Mouse (Mus musculus): ENCODE results near the gene Vps72. TPM values are rescaled to one million over a fixed set of nuclear protein-coding genes. Genes with fewer than 3 reads are reported as not detected.
"Not testable (repeated sequence)": the region's sequence is repeated elsewhere in the genome, so short reads cannot be mapped to it uniquely, and the experiment has no call there.

Vps72 gene
- total RNA-seq, 2 experiments from 2014 or later: 36.2 to 43.7 TPM

GRCm38 (mm10) chr3:95132389-95132788 is 21.6 kb downstream of the Vps72 start:
- not testable (repeated sequence) for DNase-seq (ENCODE audit: low spot score in 2 of 2)
- intact Hi-C loops (cut with DNase I): loop anchor here (2.0 kb wide), 1 partner anchor 22 kb away; the partner anchor contains the start of gene Vps72

DNA sequence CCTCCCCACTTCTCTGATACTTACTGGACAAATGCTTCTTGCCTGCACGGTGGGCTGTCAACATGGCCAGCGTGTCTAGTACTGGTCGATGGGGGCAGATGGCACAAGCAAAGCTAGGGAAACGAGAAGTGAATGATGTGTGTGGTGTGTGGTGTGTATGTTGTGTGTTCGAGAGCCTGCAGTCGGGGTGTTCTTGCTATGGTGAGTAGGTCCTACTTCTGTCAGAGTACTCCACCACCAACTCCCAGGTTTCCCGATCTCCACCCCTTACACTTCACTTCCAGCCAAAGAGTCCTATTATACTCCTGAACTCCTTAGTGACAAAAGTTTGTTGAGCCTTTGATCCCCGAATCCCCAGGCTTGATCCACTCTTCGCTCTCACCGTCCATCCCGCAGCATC is 22.4 kb downstream of the Vps72 start:
- intact Hi-C loops (cut with DNase I): loop anchor here (2.0 kb wide), 1 partner anchor 22 kb away; the partner anchor contains the start of gene Vps72

DNA sequence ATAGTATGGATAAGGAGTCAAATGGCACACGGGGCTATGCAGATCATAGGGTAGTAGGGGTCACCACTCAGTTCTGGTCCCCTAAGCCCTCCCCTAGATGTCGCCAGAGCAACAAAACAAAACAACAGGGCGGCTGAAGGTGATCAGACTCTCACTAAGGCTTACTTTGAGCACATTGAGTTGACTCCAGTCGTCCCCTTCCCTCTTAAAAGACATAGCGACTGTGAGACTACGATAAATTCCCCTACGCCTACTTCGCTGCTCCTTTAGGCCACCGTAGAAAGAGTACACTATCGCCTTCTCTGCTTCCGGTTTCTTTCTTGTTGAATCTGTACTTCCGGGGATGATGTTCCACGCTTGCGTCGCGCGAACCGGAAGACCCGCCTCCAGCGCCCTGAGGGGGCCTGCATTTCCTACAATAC is 22.9 kb downstream of the Vps72 start, which contains the start of the genes Scnm1 and Lysmd1:
Scnm1 (minus strand) TSS at position 332 of the 422 bp plus-strand sequence.
Lysmd1 (plus strand) TSS at position 409 of the 422 bp plus-strand sequence.
- peak; percentile 88 to 98 for DNase-seq (ENCODE audit: low spot score in 2 of 2)
- intact Hi-C loops (cut with DNase I): loop anchor here (2.0 kb wide), 1 partner anchor 23 kb away; the partner anchor contains the start of gene Vps72

More for the DNA sequence above, 22.4 kb downstream of the Vps72 start:
- DNase-seq (ENCODE audit: low spot score in 2 of 2): no peak

- intact Hi-C loops (cut with DNase I): not testable (repeated sequence)
Measured at GRCm38 (mm10) chr3:95134133-95134532, 23.3 kb downstream of the Vps72 start.

GRCm38 (mm10) chr3:95135023-95135422 is 24.2 kb downstream of the Vps72 start:
- DNase-seq (ENCODE audit: low spot score in 2 of 2): peak in 1 of 2 experiments; percentile 56
- intact Hi-C loops (cut with DNase I): no loop called here

More at GRCm38 (mm10) chr3:95134133-95134532, 23.3 kb downstream of the Vps72 start:
- DNase-seq (ENCODE audit: low spot score in 2 of 2): not testable (repeated sequence)

GRCm38 (mm10) chr3:95135433-95136052 is 24.7 kb downstream of the Vps72 start:
- DNase-seq (ENCODE audit: low spot score in 2 of 2): no peak
- intact Hi-C loops (cut with DNase I): no loop called here

GRCm38 (mm10) chr3:95136336-95136735 is 25.5 kb downstream of the Vps72 start:
- no peak for DNase-seq (ENCODE audit: low spot score in 2 of 2)
- intact Hi-C loops (cut with DNase I): no loop called here

- intact Hi-C loops (cut with DNase I): loop anchor here (5.0 kb wide), 2 partner anchors 78 to 123 kb away; partner anchors contain the start of gene Gabpb2
- DNase-seq (ENCODE audit: low spot score in 2 of 2): no peak
Measured at GRCm38 (mm10) chr3:95139586-95140288, 28.9 kb downstream of the Vps72 start.

DNA sequence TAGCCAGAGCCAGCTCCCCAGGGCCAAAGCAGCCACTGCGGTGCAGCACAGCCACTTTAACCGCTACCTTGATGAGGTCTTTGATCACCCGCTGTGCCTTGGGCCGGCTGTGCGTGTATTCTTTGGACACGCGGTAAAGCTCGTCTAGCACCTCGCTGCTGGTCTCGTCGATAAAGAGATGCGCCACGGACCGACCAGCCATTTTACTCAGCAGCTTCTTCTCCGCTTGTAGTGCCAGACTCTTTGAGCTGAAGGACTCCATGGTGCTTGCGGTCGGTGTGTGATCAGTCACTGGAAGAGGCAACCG is 29.4 kb downstream of the Vps72 start:
- no peak for DNase-seq (ENCODE audit: low spot score in 2 of 2)
- intact Hi-C loops (cut with DNase I): loop anchor here (5.0 kb wide), 2 partner anchors 77 to 122 kb away; partner anchors contain the start of gene Gabpb2

- DNase-seq (ENCODE audit: low spot score in 2 of 2): no peak
- intact Hi-C loops (cut with DNase I): loop anchor here (5.0 kb wide), 2 partner anchors 77 to 122 kb away; partner anchors contain the start of gene Gabpb2
Measured at GRCm38 (mm10) chr3:95140795-95141194, 30.0 kb downstream of the Vps72 start.

DNA sequence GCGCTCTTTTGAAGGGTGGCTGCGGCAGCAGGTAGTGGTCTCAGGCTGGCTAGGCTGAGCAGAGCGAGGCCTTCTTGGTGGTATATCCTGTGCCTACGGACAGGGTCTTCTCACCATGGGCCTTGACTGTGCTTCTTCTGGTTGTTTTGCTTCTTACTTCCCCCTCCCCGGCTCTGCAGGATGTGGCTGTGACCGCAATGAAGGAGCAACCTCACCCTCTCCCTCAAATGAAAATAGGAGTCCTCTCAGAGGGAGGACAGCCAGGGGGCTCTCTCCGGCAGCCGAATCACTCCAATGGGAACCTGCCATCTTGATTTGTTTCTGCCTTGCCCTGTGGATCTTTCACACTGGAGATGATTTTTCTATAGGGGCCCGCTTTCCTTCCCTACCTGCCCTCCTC is 30.7 kb downstream of the Vps72 start:
- intact Hi-C loops (cut with DNase I): loop anchor here (5.0 kb wide), 2 partner anchors 76 to 121 kb away; partner anchors contain the start of gene Gabpb2
- no peak for DNase-seq (ENCODE audit: low spot score in 2 of 2)

DNA sequence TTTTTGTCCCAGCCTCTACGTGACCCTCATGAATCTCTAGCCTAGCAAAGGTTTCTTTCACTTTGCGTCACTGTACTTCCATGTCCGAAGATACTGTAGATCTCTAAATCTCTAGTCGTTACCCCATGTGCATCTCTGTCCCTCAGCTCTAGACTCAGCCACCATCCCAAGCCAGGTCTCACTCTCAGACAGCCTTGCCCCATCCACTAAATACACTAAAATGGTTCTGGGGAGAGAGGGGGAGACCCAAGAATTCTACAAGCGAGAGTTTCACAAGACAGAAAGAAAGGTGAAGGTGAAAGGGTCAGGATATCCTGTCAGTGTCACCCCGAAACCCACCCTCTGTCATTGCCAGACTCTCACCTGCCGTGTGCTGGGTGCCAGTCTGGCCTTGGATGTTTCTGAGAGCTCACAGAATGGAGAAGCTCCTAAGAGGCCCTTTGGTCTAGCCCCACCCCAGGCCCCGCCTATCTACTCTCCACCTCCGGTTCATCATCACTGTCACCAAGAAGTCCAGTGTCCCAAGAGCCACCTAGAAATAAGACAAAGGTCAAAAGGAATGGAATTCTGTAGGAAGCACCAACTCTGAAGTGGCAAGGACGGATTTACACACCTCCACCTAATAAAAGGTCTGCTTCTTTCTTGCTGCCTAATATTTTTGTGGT is 31.3 kb downstream of the Vps72 start, which contains the start of gene Tnfaip8l2:
Tnfaip8l2 (minus strand) TSS at position 409 of the 665 bp plus-strand sequence.
- intact Hi-C loops (cut with DNase I): loop anchor here (5.0 kb wide), 2 partner anchors 75 to 120 kb away; partner anchors contain the start of gene Gabpb2
- DNase-seq (ENCODE audit: low spot score in 2 of 2): peak in 1 of 2 experiments; percentile 31

DNA sequence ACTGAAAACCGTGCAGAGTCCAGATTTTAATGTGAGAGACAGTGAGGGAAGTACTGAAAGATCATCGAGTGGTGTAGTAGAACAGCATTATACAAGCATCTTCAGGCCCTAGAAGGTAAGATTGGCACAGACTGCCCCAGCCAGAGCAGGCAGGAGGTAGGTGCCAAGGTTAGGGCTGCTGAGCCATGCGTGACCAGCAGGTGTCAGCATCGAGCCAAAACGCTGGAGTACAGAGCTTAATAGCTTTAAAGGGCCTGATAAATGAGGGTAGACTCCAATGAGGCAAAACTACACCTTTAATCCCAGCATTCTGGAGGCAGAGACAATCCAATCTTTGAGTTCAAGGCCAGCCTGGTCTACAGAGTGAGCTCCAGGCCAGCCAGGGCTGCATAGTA is 31.8 kb downstream of the Vps72 start:
- DNase-seq (ENCODE audit: low spot score in 2 of 2): peak; percentile 81 to 85
- intact Hi-C loops (cut with DNase I): loop anchor here (5.0 kb wide), 2 partner anchors 75 to 120 kb away; partner anchors contain the start of gene Gabpb2

- intact Hi-C loops (cut with DNase I): no loop called here
- DNase-seq (ENCODE audit: low spot score in 2 of 2): no peak
Measured at GRCm38 (mm10) chr3:95147924-95148323, 37.1 kb downstream of the Vps72 start.

GRCm38 (mm10) chr3:95153874-95154273 is 43.1 kb downstream of the Vps72 start:
- no peak for DNase-seq (ENCODE audit: low spot score in 2 of 2)
- intact Hi-C loops (cut with DNase I): no loop called here

GRCm38 (mm10) chr3:95159511-95159986 is 48.7 kb downstream of the Vps72 start:
- intact Hi-C loops (cut with DNase I): no loop called here
- DNase-seq (ENCODE audit: low spot score in 2 of 2): no peak

GRCm38 (mm10) chr3:95159987-95160963 is 49.5 kb downstream of the Vps72 start, which contains the start of gene Sema6c:
TSS of gene Sema6c (plus strand) at chr3:95160457.
- intact Hi-C loops (cut with DNase I): no loop called here
- peak; percentile 87 to 94 for DNase-seq (ENCODE audit: low spot score in 2 of 2)

GRCm38 (mm10) chr3:95161041-95161551 is 50.3 kb downstream of the Vps72 start:
- intact Hi-C loops (cut with DNase I): no loop called here
- no peak for DNase-seq (ENCODE audit: low spot score in 2 of 2)
